Comparison of ENCODE assay signal across 19 mouse cellular contexts in genomic region chr9:120354550-120355345, GRCm38 (mm10). TPM values are rescaled to one million over a fixed set of nuclear protein-coding genes. Genes with fewer than 3 reads are reported as not detected.
"Had no signal": no experiment of that assay in that cellular context is flagged by ENCODE, and none has a peak within 500 bp of the region (broad histone marks: within the 10 kb centered on the region; RNA-seq: fewer than 3 reads in every experiment).

No protein-coding gene starts in this region.

- H3K4me3 ChIP-seq: limb, embryonic 10.5 days; limb, embryonic 13.5 days; liver, embryonic 13.5 days; neural tube, embryonic 12.5 days; neural tube, embryonic 15.5 days had no signal

- ATAC-seq: intestine, postnatal 0 days had no signal

- H3K27ac ChIP-seq: kidney, postnatal 0 days; limb, embryonic 10.5 days; limb, embryonic 13.5 days; liver, embryonic 13.5 days; neural tube, embryonic 12.5 days; neural tube, embryonic 15.5 days; stomach, postnatal 0 days had no signal

- H3K36me3 ChIP-seq: limb, embryonic 10.5 days; limb, embryonic 13.5 days; neural tube, embryonic 12.5 days; neural tube, embryonic 15.5 days had no signal

- H3K27me3 ChIP-seq: limb, embryonic 13.5 days; liver, embryonic 13.5 days; neural tube, embryonic 12.5 days; neural tube, embryonic 15.5 days had no signal

- DNase-seq: kidney, adult 2 months; kidney, postnatal 25 days; liver, embryonic 13.5 days; lung, adult 2 months; lung, postnatal 14 days; lung, postnatal 4 days; midbrain, embryonic 14.5 days; retina, postnatal 1 day; right cerebral cortex, postnatal 4 days; thymus, postnatal 36 days had no signal

- H3K4me2 ChIP-seq: limb, embryonic 13.5 days; liver, embryonic 13.5 days; midbrain, embryonic 11.5 days; neural tube, embryonic 12.5 days; neural tube, embryonic 15.5 days had no signal

RNA-seq across cellular contexts. Expression of gene Myrip, which starts 53.4 kb away (rescaled TPM):
- total RNA-seq: megakaryocyte-erythroid progenitor cell, adult 5-6 weeks had no signal
- polyA plus RNA-seq: limb, embryonic 10.5 days had no signal
